Mouse (Mus musculus) layer of hippocampus, postnatal 36 days (tissue): Measurements from ENCODE around the gene Rapgef6. TPM values are rescaled to one million over a fixed set of nuclear protein-coding genes. Genes with fewer than 3 reads are reported as not detected.
"Not testable (repeated sequence)": the region's sequence is repeated elsewhere in the genome, so short reads cannot be mapped to it uniquely, and the experiment has no call there.

Experiments used
- DNase-seq, 2 experiments: peaks; one replicate each; pipeline ENCODE4 v3.0.0; 2022
- total RNA-seq, 2 experiments: library from RNA; stranded (reverse); gene quantifications; 2 replicates each; pipeline ENCODE4 v1.2.3; 2021

Rapgef6 gene
- total RNA-seq, 2 experiments from 2014 or later, result 41.3 to 48.5 TPM

DNA sequence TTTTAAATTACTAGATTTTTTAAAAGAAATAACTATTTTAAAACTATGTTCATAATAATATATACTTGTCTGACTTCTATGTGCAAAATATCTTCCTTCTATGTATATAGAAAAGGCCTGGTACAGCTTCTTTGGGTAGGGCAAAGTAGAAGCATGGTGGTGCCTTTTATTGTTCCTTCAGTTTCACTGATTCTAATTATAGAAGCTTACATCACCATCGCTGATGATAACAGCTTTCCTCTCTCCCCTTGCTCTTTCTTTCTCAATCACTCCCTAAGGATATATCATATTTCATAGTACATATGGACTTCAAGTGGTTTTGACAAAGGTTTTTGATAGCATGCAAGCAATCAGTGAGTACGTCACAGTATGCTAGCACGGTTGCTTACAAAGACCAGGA, 69.9 kb downstream of the Rapgef6 start:
- no peak for DNase-seq

DNA sequence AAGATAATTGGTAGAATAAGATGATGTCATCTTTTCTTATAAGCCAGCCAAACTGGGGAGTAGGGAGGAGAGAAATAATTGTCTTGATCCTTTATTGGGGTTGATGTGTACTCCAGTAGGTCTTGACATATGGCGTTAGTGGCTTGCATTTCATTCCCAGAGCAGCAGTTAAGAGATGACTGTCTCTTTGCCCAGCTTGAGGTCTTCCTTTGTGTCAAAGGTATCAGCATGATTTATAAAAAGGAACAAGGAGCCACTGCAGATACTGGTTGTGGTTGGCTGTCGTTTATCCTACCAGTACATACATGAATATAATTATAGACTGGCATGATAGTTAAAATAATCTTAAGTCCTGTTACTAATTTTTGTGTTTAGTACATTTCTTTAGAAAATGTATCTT, 71.4 kb downstream of the Rapgef6 start:
- DNase-seq, result no peak

DNA sequence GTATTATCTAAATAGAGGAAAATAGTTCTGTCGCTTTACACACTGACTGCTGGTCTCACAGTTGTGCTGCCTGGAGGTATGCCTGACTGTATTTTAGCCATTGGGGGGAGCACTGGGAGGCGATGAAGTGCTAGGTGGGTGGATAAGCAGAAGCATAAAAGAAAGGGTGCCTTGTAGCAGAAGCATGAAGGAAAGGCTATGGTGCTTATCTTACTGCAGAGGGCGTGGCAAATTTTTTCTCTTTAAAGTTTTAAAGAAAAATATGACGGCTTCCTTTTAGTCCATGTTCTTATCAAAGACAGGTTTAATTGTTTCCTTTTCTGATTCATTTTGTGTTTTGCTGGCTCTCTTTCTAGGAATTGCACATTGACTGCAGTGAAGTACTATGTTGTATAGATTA, 72.4 kb downstream of the Rapgef6 start:
- DNase-seq, result no peak

DNA sequence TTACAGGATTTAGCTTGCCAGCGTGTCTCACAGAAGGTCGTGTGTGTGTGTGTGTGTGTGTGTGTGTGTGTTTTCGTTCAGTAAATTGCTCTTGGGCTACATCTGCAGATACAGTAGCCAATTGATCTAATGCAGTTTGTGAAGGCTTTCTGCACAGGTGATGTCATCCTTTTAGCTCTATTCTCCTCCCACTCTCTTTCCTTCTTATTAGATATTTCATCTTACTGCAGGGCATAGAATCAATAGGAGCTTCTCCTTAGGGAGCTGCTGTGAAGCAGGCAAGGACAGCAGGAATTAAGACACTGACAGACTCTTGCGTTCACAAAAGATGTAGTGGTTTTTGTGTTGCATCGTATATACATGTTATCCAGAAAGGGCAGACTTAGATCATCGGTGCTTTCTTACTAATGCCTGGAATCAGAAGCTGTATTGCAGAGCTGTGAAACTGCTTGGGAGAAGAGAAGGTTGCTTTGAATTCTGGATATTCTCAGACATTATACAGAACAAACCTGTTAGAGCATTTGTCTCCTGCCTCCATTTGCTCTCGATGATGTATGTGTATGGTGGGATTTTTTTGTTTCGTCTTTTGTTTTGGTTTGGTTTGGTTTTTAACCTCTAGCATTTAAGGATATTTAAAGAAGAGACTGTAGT, 73.4 kb downstream of the Rapgef6 start:
- DNase-seq, result no peak

DNA sequence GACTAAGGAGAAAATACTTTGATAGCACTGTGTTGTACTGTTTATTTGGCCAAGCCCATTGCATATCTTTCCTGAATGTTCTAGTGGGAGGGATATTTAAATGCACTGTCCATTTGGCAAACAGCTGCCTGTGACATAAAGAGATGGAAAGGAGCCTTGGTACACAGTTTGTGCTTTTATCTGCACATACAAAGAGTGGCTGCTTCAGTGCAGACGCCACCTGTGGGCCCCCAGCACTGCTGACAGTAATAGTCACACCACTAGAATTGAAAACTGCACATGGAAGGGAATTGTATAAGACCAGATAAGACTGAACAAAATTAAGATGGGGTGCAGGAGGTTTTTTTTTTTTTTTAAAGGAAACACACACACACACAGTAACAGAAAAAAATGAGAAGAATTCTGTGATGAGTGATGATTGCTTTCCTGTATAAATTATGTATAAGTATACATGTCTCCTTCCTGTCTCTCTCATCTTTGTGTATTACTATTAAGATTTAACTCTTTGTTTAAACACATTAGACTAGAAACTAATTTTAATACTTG, 75.3 kb downstream of the Rapgef6 start:
- peak in 1 of 2 experiments; percentile 15 for DNase-seq

DNA sequence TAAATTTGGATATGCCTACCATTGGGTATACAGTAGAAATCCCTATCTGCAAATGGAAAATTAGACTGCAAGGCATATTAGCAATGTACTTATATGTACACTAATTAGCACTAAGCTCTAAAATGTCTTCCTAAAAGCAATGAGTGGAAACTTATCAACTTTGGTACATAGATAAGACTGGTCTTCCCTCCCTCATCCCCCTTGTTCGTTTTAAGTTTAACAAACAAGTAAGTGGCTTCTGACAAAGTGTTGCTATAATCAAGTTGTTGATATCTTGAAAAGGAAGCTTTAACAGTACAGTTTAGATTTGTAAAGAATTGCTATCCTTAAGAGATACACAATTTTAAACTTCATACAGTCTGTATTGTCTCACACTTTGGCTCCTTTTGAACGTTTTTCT, 78.5 kb downstream of the Rapgef6 start:
- DNase-seq, result no peak

DNA sequence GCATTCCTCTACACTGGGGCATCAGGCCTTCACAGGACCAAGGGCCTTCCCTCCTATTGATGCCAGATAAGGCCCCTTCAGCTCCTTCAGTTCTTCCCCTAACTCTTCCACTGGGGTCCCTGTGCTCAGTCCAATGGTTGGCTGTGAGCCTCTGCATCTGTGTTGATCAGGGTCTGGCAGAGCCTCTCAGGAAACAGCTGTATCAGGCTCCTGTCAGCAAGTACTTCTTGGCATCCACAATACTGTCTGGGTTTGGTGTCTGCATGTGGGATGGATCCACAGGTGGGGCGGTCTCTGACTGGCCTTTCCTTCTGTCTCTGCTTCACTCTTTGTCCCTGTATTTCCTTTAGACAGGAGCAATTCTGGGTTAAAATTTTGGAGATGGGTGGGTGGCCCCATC, 80.1 kb downstream of the Rapgef6 start:
- DNase-seq, result not testable (repeated sequence)

DNA sequence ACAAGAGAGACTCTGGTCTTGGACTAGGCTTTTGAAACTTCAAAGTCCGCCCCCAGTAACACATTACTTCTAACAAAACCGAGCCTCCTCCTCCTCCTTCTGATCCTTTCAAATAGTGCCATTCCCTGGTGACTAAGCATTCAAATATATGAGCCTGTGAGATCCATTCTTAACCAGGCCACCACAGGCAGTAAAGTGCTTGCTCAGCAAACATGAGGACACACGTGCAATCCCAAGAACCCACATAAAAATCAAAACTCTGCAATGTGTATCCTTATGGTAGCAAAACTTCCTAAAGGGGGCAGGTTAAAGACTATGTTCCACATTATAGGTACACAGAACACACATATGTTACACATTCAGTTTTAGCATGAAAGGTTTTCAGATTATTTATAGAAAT, 81.8 kb downstream of the Rapgef6 start:
- DNase-seq, result no peak

DNA sequence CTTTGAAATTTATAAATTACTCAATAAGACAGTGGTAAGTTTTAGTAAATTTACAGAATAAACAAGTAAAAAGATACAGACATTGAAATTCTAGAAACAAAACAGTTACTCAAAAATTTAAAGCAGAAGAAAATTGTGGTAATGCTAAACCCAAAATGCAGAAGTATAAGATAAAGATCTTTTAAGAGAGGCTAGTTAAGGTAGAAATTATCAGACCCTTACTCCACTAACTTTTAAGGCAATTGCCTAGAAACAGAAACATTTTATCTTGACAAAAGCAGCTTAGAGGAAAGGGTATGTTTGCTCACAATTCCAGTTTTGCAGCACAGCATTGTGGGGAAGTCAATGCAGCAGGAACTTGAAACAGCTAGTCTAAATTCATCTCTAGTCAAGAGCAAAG, 91.0 kb downstream of the Rapgef6 start:
- DNase-seq, result no peak

DNA sequence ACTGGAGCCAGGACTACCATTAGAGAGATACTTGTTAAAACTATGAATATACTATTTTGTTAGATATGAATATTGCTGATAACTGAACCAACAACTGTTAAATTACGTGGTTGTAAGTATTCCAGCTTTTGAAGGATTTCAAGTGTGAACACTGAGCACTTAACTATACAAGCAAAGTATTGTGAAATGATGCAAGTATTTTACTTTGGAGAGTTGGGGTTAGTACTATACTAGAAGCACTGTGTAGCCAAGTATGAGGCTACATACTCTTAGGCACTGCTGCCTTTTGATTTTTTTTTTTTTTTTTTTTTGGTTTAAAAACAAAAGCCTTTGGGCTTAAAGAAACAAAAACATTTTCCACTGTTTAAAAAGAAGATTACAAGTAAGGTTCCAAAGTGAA, 91.9 kb downstream of the Rapgef6 start:
- no peak for DNase-seq

DNA sequence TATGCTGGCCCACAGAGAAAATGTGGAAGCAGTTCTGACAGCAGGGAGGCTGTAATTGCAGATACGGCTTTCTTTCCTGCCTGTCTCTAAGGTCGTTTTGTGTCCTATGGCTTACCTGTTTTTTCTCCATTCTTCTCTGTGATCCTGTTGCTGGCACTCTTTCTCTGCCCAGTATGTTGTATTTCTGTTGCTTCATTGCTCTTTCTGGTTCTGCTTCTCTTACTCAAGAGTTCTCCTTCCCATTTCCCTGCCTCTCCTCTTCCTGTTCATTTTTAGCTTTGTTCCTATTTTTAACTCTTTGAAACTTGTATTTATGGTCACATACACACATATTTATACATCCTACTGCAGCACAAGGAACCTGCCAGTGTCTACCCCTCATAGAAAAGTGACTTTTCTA, 96.2 kb downstream of the Rapgef6 start:
- no peak for DNase-seq

DNA sequence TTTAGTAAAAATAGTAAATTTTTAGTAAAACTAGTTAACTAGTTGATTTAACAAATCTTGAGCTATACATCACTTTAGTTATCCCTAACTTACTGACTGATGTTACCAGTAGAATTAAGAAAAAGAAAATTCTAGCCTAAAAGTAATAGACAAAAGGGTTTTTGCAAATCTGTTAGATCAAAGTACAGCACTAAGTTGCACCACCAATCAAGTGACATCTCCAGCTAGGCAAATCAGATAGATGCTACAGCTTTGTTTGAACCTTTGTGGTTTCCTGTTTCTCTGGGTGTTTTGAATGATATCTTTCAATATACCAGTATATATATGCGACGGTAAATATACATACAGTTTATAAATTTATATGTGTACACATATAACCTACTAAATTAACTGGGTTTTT, 99.1 kb downstream of the Rapgef6 start:
- DNase-seq, result no peak

DNA sequence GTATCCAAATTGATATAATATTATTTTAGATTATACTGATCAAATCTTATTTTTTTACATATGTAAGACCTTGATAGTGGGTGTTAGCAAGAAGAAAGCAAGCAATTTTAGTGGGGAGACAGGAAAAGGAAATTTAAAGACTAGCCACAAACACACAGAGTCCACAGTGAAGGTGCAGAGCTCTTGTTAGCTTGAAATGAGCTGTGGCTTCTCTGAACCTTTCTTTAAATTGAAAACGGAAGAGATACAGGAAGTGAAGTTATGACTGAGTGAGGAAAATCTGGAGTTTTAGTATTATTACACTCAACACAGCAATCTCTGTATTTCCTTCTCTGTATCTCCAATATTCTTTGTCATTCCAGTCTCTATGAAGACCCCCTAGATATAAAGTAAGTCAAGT, 104.3 kb downstream of the Rapgef6 start:
- DNase-seq, result no peak

DNA sequence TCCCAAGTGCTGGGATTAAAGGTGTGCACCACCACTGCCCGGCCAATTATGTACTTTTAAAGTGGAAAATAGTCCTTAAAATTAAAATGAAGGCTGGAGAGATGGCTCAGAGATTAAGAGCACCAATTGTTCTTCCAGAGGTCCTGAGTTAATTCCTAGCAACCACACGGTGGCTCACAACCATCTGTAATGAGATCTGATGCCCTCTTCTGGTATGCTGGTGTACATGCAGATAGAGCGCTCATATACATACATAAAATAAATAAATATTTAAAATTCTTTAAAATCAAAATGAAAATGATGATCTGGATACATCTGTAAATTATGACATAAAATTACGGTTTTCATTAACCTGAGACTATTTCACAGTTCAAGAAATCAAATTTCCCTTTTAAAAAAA, 123.8 kb downstream of the Rapgef6 start:
- no peak for DNase-seq

DNA sequence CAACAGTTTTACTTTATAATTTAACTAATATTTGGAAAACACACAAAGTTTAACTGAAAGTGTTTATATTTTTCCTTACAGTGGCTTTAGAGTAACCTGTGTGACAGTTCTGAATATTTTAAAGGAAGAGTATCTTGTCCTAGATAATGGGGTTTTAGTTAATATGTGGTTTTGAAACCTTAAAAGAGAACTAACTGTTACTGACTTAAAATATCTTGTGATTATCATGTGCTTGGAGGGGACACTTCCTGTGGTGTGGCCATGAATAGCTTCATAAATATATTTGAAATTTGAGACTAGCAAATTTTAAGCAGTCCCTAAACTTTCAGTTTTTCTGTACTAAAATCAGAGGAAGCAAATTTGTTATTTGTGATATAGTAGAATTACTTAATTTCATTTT, 125.9 kb downstream of the Rapgef6 start:
- no peak for DNase-seq

DNA sequence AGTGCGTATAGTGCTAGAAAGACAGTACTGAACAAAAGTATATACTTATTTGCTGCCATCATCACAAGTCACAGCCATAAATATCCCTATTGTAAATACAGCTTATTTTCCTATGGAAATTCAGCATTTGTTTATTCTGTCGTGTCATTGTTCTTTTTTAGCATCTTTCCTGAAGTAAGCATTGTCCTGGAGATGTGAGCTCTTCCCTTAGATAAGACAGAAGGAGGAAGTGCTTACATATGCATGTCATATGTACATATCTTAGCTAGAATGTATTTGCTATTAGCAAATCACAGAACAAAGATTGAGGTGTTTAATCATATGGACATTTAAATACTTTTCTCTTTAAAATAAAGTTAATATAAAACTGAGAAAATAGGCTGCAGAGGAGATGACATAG, 132.8 kb downstream of the Rapgef6 start:
- DNase-seq, result no peak

DNA sequence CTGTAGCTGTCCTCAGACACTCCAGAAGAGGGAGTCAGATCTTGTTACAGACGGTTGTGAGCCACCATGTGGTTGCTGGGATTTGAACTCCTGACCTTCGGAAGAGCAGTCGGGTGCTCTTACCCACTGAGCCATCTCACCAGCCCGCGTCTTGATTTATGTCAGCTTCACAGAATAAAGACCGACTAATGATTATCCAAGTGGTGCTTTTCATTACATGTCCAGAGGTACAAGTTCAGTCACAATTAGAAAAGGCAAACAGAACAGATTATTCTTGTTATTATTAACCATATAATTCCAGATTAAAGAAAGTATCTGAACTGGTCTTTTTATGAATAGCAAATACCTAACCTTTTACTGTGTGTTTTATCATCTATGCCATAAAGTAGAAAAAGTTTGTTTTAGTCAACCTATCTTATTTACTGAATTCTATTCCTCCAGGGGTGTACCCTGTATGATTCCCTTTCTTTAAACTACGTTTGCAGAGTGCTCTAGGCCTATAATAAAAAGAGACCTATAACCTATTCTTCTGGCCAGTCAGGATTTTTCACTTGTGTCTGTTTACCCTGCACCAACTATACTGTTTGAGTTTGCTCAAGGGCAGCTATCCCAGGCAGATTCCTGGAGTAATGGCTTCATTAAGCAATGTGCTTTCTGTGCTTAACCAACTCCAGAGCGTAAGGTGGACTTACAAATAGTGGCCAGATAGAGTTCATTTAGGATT, 151.1 kb downstream of the Rapgef6 start:
- DNase-seq, result no peak

DNA sequence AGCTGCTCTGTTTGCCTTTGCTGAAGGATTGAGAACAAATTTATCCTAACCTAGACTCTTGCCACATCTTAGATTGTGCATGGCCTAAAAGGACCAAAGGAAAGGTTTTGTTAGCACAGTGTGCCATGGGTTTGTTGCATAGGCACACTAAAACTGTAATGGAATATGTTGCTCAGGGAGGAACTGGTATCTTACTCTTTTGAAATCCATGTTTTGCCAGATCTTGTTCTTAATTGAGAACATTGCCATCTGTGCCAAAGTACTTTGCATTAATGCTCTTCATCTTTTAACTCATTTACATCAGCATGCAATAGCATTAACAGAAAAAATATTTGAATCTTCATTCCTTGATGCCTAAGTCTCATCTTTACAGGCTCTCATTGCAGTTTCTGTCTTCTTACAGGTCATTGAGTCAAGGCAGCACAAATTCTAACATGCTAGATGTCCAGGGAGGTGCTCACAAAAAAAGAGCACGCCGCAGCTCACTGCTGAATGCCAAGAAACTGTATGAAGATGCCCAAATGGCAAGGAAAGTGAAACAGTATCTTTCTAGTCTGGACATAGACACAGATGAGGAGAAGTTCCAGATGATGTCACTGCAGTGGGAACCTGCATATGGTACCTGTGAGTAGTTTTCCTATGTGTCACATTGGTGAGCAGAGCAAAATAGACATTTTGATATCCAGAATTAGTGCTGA, 153.3 kb downstream of the Rapgef6 start:
- DNase-seq, result peak in 1 of 2 experiments; percentile 21

DNA sequence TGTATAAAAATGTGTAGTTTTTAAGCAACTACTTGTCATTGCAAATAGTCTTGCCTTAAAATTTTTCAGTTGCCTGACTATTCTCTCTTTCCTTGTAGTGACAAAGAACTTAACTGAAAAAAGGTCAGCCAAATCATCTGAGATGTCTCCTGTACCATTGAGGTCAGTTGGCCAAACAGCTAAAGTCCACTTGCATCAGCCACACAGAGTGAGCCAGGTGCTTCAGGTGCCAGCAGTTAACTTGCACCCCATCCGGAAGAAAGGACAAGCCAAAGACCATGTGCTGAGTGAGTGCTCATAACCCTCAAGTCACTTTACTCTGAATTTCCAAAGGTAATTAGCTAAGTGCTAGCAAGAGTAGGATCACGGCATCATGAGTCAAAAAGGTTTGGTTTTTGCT, 156.5 kb downstream of the Rapgef6 start:
- no peak for DNase-seq

DNA sequence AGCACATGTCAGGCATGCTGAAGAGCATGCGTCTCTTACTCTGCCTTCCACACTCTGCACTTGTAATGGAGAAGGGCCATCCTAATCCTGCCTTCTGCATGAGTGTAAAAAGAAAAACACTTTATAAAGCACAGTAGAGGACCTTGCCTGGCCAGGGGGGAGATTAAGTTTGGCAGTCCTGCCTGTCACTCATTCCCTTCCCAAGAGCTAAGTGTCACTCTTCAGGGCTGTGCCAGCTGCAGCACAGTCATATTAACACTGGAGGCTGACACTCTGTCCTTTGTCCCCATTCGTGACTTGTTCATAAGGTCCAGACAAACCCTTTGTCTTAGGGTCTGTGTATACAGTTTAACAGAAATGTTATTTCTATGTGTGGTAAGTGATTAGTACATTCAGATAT, 162.2 kb downstream of the Rapgef6 start:
- no peak for DNase-seq

DNA sequence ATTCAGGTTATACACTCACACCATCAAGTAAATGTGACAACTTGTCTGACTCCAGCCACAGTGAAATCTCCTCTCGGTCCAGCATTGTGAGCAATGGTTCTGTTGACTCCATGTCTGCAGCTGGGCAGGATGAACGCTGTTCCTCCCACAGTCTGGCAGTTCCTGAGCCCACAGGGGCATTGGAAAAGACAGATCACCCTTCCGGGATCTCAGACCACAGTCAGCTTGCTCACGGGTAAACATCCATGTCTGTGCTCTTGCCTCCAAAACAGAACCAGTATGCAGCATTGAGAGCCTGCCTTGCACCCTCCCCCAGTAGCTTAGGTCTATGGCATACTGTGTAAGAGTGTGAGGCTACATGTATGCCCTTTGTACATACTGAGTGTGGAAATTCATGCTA, 167.5 kb downstream of the Rapgef6 start:
- no peak for DNase-seq

DNA sequence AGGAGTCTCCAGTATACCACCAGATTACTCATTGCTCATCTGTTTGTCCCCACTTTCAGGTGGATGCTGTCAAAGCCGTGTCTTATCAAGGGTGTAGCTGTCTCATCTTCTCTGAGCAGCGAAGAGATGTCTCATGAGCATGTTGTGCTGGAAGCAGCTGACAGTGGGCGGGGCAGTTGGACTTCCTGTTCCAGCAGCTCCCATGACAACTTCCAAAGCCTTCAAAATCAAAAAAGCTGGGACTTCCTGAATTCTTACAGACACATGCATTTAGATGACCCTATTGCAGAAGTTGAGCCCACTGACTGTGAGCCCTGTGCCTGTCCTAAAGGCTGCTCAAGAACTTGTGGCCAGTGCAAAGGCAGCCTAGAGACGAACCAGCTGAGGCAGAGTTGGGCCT, 168.5 kb downstream of the Rapgef6 start:
- DNase-seq, result peak; percentile 30 to 31

DNA sequence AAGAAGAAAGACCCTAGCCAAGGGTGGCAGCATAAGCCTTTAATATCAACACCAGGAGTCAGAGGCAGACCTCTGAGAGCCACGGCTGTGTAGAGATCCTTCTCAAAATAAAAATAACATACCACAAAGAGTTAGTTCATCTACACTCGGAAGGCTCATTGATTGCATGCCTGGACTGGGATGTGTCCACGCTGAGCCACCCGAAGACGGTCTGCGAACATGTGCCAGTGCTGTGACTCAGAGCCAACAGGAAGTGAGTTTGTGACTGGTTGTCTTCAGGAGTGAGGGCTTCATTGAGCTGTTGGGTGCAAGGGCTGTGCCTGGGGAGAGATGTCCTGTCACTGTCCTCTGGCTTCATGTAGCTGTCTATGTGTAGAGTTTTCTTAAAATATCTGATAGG, 171.0 kb downstream of the Rapgef6 start:
- DNase-seq, result no peak

DNA sequence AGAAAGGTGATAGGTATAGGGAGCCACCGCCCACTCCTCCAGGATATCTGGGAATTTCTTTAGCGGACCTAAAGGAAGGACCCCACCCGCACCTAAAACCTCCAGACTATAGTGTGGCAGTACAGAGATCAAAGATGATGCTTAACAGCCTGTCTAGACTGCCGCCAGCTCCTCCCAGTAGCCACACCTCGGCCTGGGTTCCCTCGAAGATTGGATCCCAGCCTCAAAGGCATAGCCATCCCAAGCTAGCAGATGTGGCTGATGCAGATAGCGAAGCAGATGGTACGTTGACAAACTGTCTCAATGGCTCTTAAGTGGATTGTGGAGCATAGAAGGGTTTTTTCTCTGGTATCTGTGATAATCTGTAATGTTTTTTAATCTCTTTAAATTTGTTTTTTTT, 171.6 kb downstream of the Rapgef6 start:
- no peak for DNase-seq
